Mouse (Mus musculus) kidney, adult 2 months (tissue): Measurements from ENCODE around the gene Fbxo42.

Source experiments
- CTCF ChIP-seq: fragments of 200-500 bp; conservative IDR thresholded peaks from 2 replicates; pipeline ENCODE4 v1.5.1; 2011; ENCODE audit warnings: low read depth, mild to moderate bottlenecking, control low read depth, low read length, moderate library complexity, mixed read lengths; ENCODE audit not compliant: insufficient read depth, insufficient read length
- POLR2A ChIP-seq: fragments of 200-500 bp; IDR thresholded peaks from one replicate; pipeline ENCODE4 v1.6.1; 2011; ENCODE audit warnings: low read depth, low read length, control low read depth

GRCm38 (mm10) chr4:141148009-141148801 is 492 bp downstream of the Fbxo42 start:
- no peak for TF ChIP-seq CTCF
- TF ChIP-seq POLR2A = no peak
